Mouse (Mus musculus) layer of hippocampus, postnatal 25 days (tissue): ENCODE results near the gene Pgap2. TPM values are rescaled to one million over a fixed set of nuclear protein-coding genes. Genes with fewer than 3 reads are reported as not detected.
A peak's percentile ranks its signal among the peaks of the same experiment; 100 is the strongest.

Source experiments
- DNase-seq, 2 experiments: peaks; one replicate each; pipeline ENCODE4 v3.0.0; 2022; ENCODE audit warnings: mixed read lengths in 2 of 2, low spot score in 1 of 2; ENCODE audit errors: extremely low spot score in 1 of 2
- total RNA-seq, 2 experiments: library from RNA; stranded (reverse); gene quantifications; 2 replicates each; pipeline ENCODE4 v1.2.3; 2021

Pgap2 gene
- total RNA-seq, result 10 to 100 TPM; 27.7 to 34.0 TPM

DNA sequence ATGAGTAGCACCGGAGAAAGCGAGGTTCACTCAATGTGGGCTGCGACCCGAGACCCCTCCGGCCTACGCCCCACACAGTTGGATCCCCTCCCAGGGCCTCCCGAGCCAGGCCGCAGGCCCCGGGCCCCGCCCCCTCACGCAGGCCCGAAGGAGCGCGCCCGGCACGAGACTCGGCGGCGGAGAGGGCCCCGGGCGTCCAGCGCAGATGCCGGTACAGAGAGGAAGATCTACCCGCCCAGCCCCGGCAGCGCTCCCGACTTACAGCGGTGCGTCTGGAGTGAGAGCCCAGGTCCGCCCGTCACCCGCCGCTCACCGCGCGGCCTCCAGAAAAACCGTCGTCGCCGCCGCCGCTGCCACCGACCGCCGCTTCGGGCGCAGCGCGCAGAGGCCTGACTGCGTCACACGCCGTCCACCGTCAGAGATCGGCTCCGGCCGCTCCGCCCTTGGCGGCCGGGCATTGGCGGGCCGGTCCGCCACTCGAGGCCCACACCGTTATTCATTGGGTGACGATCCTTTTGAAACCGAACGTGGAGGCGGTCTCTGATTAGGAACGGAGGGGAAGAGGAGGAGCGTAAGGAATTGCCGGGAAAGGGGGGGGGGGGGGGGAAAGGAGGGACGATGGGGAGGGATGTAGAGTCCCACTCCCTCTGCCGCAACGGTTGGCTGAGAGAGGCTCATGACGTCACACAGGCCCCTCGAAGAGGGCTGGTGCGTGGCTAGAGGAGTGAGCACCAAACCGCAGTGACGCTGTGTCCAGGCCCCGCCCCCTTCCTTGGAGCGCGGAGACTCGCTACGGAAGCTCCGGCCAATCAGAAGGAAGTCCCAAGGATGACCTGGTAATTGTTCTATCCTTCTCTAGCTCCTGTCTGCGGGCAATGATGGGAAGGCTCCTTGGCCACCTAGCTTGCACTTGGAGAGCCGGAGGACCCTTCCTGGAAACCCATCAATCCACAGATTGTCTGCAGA lies at the start of gene Pgap2, which contains the start of gene Nup98:
Gene Pgap2 (plus strand): TSS at position 453 of the 966 bp plus-strand sequence.
Gene Nup98 (minus strand): TSS at position 421 of the 966 bp plus-strand sequence.
- DNase-seq, result peak; percentile 96 to 97

- DNase-seq, result no peak
These were observed 39.7 kb upstream of the Pgap2 start for GRCm38 (mm10) chr7:102170300-102170699.

DNA sequence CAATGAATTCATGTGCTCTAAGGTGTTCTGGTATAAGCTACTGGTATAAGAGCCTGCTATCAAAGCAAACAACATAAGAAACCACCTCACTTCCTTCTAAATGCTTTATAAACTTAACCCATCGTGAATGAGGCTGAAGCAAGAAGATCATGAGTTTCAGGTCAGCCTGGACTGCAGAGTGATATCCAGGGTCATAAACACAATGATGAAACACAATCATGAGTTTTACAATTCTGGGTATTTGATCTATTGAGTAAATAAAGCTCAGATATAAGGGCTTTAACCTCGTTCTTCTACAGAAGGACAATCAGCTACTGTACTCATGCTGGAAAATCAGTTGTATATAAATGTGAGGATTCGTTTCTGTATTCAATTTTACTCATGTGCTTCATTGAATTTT lies 26.2 kb upstream of the Pgap2 start:
- no peak for DNase-seq

DNA sequence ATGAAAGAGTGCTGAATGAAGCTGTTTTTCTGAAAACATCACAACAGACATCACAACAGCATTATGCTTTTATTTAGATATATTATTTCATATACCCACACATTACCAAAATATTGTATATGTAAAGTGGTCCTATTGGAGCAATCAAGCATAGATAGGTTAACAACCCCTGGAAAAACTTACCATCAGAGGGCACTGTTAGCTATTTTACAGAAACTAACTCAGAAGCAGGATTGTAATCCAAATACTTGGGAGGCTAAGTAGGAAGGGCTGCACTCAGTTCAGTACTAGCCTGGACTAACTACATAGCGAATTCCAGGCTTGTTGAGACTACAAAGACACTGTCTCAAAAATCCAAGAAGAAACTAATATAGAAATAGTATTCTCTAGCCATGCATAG lies 17.7 kb upstream of the Pgap2 start:
- no peak for DNase-seq

- DNase-seq, result no peak
These were observed 9.4 kb upstream of the Pgap2 start for GRCm38 (mm10) chr7:102200576-102200975.

- DNase-seq, result no peak
These were observed 8.8 kb upstream of the Pgap2 start for GRCm38 (mm10) chr7:102200996-102201785.

- DNase-seq, result no peak
These were observed 5.6 kb upstream of the Pgap2 start for GRCm38 (mm10) chr7:102204296-102204857.

DNA sequence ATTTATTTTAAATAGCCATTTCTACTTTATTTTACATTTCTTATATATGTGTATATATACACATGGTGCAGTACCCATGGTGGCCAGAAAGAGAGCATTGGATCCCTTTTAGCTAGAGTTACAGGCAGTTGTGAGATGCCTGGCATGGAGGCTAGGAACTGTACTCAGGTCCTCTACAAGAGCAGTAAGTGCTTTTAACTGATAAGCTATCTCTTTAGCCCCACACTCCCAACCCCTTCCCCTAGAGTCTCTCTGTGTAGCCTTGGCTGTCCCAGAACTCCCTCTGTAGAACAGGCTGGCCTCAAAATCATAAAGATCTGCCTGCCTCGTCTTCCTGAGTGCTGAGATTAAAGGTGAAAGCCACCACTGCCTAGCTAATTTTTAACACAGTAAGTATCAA lies 4.4 kb upstream of the Pgap2 start:
- no peak for DNase-seq

DNA sequence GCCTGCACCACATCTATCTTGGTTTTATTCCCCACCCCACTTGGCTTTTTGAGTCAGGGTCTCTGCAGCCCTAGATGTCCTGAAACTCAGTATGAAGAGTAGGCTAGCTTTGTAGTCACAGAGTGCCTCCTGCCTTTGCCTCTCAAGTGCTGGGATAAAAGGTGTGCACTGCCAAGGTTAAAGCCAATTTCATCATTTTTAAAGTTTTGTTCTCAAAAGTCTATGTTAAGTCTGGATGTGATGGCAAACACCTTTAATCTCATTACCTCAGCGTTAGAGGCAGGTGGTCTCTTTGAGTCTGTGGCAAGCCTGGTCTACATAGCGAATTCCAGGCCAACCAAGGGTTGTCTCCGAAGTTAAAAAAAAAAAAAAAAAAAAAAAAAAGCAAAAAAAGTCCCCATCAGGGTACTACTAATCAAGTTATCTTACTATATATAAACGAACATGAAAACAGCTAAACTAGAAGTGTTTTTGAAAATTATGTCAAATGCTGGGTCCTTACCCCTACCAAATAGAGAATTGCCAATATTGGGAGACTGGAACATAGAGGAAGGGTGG lies 1.1 kb upstream of the Pgap2 start:
- no peak for DNase-seq

DNA sequence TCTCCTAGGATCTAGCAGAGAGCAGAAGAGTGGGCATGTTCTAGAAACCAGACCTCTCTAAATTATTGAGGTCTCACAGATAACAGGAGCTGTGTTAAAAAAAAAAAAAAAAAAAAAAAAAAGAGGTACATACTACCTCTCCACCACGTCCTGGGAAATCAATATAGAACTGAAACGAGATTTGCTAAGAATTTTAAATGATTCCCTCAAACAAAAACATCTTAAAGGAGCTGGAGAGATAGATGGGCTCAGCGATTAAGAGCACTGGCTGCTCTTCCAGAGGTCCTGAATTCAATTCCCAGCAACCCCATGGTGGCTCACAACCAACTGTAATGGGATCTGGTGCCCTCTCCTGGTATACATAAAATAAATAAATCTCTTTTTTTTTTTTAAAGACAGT lies 1.1 kb downstream of the Pgap2 start:
- no peak for DNase-seq

DNA sequence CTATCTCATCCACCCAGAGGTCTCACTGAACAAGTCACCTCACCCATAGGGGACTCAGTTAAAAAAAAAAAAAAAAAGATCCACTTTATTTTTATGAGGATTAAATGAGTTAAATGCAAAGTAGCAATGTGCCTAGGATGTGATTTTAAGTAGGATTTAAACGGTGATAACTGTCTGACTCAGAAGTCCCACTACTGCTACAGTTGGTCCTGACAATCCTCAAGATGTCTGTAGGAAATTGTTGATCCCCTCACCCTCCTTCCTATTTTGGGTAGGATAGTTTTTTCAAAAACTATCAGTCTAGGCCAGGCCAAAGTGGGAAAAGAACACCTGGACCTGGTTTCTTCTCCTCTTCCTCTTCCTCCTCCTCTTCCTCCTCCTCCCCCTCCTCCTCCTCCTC lies 11.9 kb downstream of the Pgap2 start:
- DNase-seq, result no peak

- DNase-seq, result no peak
These were observed 12.3 kb downstream of the Pgap2 start for GRCm38 (mm10) chr7:102222336-102222735.

DNA sequence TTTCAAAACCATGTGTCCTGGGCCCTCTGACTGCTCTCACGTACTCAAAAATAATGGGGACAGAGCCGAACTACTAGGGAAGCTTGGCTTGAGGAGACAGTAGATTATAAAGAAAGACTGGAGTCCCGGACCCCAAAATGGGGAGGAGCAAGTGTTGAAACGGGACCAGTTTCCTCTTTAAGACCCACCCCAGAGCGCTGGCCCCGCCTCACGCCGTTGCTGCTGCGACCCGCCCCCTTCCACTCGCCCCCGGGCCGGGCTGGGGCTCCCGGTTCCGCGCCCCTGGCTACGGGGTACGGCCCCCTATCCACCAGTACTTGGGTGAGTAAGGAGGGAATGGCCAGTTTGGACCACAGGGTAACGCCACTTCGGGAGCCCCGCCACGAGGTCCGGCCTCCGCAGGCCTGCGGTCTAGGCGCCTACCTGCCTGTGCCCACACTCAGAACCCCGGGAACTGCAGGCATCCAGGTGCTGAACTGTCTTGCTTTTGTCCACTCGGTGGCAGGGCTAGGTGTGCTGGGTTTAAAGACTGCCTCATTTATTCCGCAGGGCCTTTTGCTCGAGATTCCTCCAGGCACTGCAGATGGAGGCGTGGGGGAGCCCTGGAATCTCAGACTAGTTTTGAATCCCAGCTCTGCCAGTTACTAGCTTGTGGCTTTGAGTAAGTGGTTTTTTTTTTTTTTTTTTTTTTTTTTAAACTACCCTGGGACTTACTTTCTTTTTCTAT lies 13.0 kb downstream of the Pgap2 start:
- DNase-seq, result peak; percentile 43 to 61

DNA sequence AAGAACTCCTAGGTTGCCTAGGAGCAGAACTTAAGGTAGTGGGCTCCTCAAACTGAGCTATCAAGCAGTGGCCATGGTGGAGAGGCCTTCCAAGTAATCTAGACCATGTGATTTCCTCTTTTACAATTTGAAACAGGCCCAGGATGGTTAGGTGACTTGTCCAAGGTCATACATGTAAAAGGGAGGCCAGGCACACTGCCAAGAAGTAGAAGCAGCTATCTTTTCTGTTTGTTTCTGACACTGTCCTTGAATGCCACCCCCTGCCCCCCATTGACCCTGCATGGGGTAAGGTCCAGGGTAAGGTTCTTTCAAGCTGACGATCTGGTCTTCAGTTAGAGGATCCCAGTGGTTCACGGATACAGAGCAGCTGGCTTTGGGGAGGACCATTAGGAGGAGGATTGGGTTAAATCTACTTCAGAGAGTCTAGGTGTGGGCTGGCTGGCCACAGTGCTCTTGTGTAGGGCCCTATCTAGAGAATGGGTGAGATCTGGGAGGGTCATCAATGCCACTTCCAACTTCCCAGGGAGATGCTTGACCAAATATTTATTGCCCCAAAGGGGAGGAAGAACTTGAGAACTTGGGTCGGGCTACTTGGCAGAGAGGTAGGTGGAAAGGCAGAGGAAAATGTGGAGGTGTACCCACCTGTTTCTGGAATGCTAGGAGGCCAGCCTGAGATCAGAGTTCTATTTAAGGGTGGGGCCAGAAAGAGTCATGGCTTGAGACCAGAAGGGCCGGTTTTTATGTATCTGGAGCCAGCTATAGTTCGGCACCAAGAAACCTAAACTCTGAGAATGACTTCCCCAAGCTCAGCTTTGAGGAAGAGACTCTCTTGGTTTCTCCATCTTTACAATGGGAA lies 14.1 kb downstream of the Pgap2 start:
- DNase-seq, result no peak

DNA sequence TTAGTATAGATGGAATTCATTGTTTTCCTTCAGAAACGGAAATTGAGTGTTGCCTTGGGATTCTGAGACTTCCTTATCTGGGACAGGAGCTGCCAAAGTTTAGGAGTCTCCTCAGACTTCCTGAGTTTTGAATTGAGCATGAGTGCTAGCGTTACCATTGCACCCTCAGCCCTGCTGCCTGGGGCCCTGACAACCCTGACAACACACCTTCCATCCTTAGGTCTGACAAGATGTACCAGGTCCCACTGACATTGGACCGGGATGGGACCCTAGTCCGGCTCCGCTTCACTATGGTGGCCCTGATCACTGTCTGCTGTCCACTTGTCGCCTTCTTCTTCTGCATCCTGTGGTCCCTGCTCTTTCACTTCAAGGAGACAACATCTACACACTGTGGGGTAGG lies 16.0 kb downstream of the Pgap2 start:
- no peak for DNase-seq

- no peak for DNase-seq
These were observed 18.2 kb downstream of the Pgap2 start for GRCm38 (mm10) chr7:102228049-102228670.

DNA sequence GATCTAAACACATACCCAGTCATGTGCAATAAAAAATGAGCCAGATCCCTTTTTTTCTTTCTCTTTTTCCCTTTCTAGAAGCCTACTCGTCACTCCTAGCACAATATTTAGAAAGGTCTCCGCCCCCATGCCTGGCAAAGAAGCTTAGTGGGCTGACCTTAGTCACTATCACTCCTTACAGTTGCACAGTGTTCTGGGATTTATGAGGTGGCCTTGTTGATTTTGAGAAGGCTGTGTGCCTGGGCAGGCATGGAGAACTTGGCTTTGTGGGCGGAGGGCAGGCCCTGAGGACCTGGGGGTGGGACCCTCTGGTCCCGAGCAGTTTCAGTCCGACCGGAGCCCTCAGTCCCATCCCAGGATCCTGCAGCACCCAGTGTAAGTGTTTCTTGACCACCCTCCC lies 19.8 kb downstream of the Pgap2 start:
- no peak for DNase-seq

- no peak for DNase-seq
These were observed 23.1 kb downstream of the Pgap2 start for GRCm38 (mm10) chr7:102233059-102233458.
